Mouse (Mus musculus) limb, embryonic 15.5 days (tissue): ENCODE measurements around the gene Rin1. TPM values are rescaled to one million over a fixed set of nuclear protein-coding genes. Genes with fewer than 3 reads are reported as not detected.

Experiments
- ATAC-seq: fragments of 200-750 bp; cut with Nextera tagmentation; 2 replicates; pipeline ENCODE4 v1.8.0; 2017; ENCODE audit warnings: low read depth, moderate TSS enrichment; ENCODE audit not compliant: insufficient number of reproducible peaks, low FRiP score, low TSS enrichment
- H3K27ac ChIP-seq: fragments of 300-500 bp; sonication (generic); 2 replicates; pipeline ENCODE4 v1.5.1; 2015; ENCODE audit warnings: moderate library complexity, mild to moderate bottlenecking, inconsistent platforms
- H3K27me3 ChIP-seq: fragments of 300-500 bp; sonication (generic); 2 replicates; pipeline ENCODE4 v1.6.1; 2015; ENCODE audit warnings: inconsistent platforms
- H3K36me3 ChIP-seq: fragments of 300-500 bp; sonication (generic); 2 replicates; pipeline ENCODE4 v1.6.1; 2015; ENCODE audit warnings: inconsistent platforms
- H3K4me1 ChIP-seq: fragments of 300-500 bp; sonication (generic); 2 replicates; pipeline ENCODE4 v1.6.1; 2015; ENCODE audit warnings: inconsistent platforms
- H3K4me2 ChIP-seq: fragments of 300-500 bp; sonication (generic); 2 replicates; pipeline ENCODE4 v1.6.1; 2015; ENCODE audit warnings: mild to moderate bottlenecking, inconsistent platforms
- H3K4me3 ChIP-seq: fragments of 300-500 bp; sonication (generic); 2 replicates; pipeline ENCODE4 v1.5.1; 2015; ENCODE audit warnings: mild to moderate bottlenecking, inconsistent platforms
- H3K9ac ChIP-seq: fragments of 300-500 bp; sonication (generic); 2 replicates; pipeline ENCODE4 v1.6.1; 2015; ENCODE audit warnings: inconsistent platforms
- H3K9me3 ChIP-seq: fragments of 300-500 bp; sonication (generic); 2 replicates; pipeline ENCODE4 v1.6.1; 2016; ENCODE audit warnings: inconsistent platforms
- WGBS: fragments of 180-500 bp; shearing (Covaris S2); methylation state at CpG from one replicate; pipeline ENCODE4 v1.1.7; 2015; 5-methylcytosine and 5-hydroxymethylcytosine counted together
- polyA plus RNA-seq: library from polyadenylated mRNA; unstranded; fragments of >200 nt; fragmentation: Nextera tagmentation; extraction: Ambion mirVana; gene quantifications from 2 replicates; pipeline ENCODE4 v1.2.1, GENCODE M21; 2015

The Rin1 gene
- polyA plus RNA-seq, 1 experiment from 2014 or later = 3.2 TPM

DNA sequence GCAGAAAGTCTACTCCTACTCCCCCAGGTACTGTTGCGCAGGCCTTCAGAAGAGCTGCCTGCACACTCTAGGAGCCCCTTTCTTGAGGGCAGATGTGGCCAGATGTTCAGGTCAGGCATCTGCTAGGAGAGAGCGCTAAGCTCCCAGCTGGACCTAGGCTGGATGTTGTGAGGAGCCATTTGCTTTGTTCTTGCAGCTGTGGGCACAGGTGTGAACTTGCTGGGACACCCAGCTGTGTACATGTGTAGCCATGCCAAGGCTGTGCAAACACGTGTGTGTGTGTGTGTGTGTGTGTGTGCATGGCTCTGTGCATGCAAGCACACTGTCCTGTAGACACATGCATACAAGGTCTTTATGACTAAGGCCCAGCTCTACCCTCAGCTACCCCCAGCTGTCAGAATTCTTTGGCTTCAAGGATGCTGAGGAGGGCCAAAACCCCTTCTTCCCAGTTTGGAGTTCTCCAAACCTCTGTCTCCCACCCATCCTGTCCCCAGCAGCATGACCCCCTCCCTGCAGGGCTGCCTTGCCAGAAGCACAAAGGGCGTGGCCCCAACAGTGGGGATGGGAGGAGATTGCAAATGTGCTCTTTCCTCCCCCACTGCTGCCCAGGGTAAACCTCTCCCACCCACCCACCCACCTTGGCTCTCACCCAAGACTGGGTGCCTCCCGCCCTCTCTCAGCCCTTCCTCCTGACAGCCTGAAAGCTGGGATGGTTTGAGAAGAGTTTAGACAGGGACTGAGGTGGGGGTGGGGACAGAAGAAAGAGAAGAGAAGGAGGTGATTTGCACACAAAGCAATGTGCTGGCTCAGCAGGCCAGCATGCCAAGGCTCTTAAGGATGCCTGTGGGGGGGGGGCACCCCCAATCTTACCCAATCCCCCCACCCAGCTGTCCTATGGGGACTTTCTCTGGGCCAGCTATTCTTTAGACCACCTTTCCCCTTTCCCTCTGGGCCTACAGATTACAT lies 10.4 kb downstream of the Rin1 start:
- peak; percentile 16; the same call in 1 of the 2 replicates for ATAC-seq
- no peak overlapping the region for H3K4me3 ChIP-seq
- peak overlapping the region; percentile 40 for H3K27ac ChIP-seq
- peaks cover 55% of the 10 kb centered on the region for H3K4me1 ChIP-seq
- H3K9me3 ChIP-seq = no peaks in the 10 kb centered on the region
- H3K9ac ChIP-seq = no peak overlapping the region
- no peaks in the 10 kb centered on the region for H3K36me3 ChIP-seq
- H3K27me3 ChIP-seq = no peaks in the 10 kb centered on the region
- WGBS = 27% methylated on average over 5 of the region's 5 CpGs
- no peak overlapping the region for H3K4me2 ChIP-seq

DNA sequence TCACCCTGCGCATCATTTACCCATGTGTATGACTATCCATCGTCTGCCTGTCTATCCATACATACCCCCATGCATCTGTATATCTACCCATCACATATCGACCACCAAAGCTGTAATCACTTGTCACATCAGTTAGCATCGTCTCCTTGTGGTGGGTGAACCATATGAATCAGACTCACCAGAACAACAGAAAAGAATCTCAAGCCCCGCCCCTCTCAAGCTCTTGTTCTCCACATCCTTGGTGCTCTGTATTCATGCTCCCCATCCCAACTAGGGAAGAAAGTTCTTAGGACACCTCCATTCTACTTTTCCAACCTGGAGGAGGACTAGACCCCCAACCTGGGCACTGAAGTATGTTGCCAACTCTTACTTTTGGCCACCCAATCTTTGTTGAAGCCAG lies 11.8 kb downstream of the Rin1 start:
- ATAC-seq = no peak
- H3K4me3 ChIP-seq = no peak overlapping the region
- WGBS = 81% methylated on average over 5 of the region's 5 CpGs
- H3K9ac ChIP-seq = no peak overlapping the region
- H3K9me3 ChIP-seq = no peaks in the 10 kb centered on the region
- peaks cover 51% of the 10 kb centered on the region for H3K4me1 ChIP-seq
- H3K27me3 ChIP-seq = no peaks in the 10 kb centered on the region
- H3K27ac ChIP-seq = no peak overlapping the region
- H3K4me2 ChIP-seq = no peak overlapping the region
- no peaks in the 10 kb centered on the region for H3K36me3 ChIP-seq

DNA sequence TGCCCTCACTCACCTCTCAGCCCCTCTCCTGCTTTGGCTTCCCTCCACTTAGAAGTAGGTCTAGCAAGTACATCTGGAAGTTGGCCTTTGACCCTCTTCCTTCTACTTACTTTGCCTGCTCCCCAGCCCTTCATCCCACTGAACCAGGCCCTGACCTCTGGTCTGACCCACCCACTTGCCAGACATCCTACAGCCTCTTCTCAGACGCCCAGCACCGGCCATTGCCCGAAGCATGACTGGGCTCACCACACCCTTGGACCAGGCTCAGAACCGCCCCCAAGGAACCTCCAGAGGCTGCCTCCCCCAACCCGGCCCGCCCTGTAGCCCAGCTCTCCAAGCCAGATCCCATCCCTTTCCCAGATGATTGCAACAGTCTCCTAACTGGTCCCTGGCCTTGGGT lies 12.2 kb downstream of the Rin1 start:
- Histone ChIP-seq H3K27me3 (no peaks in the 10 kb centered on the region), H3K27ac (no peak overlapping the region), H3K4me2 (no peak overlapping the region), H3K36me3 (no peaks in the 10 kb centered on the region), H3K4me3 (no peak overlapping the region), H3K9me3 (no peaks in the 10 kb centered on the region), H3K4me1 (peaks cover 55% of the 10 kb centered on the region), H3K9ac (no peak overlapping the region)
- WGBS = 45% methylated on average over 6 of the region's 6 CpGs
- no peak for ATAC-seq

DNA sequence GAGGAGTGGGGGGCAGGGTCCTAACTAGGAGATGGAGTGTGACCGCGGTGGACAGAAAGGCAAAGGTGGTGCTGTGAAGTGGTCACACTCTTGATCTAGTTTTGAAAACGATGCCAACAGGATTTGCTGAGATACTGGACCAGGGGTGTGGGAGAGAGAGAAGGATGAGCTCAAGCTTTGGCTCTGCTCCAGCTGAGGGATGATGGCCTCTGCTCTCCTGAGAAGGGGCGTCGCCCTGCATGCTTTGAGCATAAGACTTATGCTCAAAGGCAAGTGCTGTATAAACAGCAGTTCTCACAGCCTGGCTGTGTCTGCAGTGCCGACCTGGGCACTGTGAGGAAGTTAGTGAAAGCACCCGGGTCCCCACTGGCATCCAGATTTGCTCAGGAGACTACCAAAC lies 14.8 kb downstream of the Rin1 start:
- no peak overlapping the region for H3K27ac ChIP-seq
- no peak for ATAC-seq
- no peak overlapping the region for H3K4me2 ChIP-seq
- no peaks in the 10 kb centered on the region for H3K36me3 ChIP-seq
- H3K9ac ChIP-seq = no peak overlapping the region
- H3K9me3 ChIP-seq = no peaks in the 10 kb centered on the region
- 59% methylated on average over 7 of the region's 7 CpGs for WGBS
- H3K4me1 ChIP-seq = peaks cover 58% of the 10 kb centered on the region
- H3K4me3 ChIP-seq = no peak overlapping the region
- peaks cover 3% of the 10 kb centered on the region; the same call in 1 of the 2 replicates for H3K27me3 ChIP-seq

DNA sequence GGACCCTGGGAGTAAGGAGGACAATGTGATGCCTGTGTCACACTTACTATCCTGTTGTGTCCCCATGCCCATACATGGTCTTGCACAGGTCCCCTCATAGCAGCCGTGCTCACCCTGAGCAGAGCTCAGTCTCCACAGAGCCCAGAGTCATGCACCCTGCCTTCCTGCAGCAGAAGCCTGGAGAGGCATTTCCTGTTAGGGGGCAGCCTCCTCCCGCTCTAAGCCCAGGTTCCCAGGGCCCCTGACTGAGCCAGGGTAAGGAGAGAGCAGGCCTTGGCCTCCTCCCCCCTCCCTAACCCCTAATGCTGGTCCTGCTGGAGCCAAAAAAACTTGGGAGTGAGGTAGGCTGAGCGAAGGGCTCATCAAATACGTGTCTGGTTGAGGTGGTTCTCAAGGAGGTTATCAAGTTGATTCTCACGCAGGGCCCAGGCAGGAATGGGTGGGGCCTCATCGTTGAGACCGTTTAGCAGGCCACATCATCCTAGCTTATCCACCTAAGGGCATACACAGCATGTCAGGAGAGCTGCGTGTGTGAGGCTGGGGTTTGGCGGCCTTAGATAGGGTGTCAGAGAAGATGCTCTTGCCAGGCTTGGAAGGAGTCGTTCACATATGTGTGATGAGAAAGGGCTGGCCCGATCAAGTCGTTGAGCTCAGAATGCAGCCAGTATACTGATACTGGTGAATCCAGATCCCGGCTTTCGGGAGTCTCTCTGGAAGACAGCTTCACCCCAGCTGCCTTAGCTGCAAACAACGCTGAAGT lies 16.9 kb downstream of the Rin1 start:
- H3K4me2 ChIP-seq = peak overlapping the region; percentile 91
- H3K9ac ChIP-seq = peak overlapping the region; percentile 80
- H3K4me3 ChIP-seq = peak overlapping the region; percentile 67
- WGBS = 7% methylated on average over 15 of the region's 15 CpGs
- H3K4me1 ChIP-seq = peaks cover 60% of the 10 kb centered on the region
- peaks cover 3% of the 10 kb centered on the region; the same call in 1 of the 2 replicates for H3K27me3 ChIP-seq
- H3K27ac ChIP-seq = peak overlapping the region; percentile 96
- no peak for ATAC-seq
- H3K9me3 ChIP-seq = no peaks in the 10 kb centered on the region
- no peaks in the 10 kb centered on the region for H3K36me3 ChIP-seq

DNA sequence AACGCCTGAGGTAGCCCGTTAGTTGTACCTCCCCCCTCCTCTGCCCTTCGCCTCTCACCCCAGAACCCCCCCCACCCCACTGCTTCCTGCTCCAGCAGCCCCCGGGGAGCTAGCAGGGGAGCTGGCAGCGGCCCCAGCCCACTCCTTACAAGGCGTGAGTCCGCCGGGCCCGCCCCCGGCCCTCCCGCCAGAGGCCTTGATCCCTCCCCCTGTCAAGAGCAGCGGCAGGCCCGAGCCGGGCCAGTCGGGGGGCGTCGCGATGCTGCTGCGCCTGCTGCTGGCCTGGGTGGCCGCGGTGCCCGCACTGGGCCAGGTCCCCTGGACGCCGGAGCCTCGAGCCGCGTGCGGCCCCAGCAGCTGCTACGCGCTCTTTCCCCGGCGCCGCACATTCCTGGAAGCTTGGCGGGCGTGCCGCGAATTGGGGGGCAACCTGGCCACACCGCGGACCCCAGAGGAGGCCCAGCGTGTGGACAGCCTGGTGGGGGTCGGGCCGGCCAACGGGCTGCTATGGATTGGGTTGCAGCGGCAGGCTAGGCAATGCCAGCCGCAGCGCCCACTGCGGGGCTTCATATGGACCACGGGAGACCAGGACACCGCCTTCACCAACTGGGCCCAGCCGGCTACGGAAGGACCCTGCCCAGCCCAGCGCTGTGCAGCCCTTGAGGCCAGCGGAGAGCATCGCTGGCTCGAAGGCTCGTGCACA lies 17.7 kb downstream of the Rin1 start, which contains the start of gene Cd248:
Gene Cd248, plus strand, starts transcription at position 212 of the 703 bp plus-strand sequence.
- Histone ChIP-seq H3K4me1 (peaks cover 66% of the 10 kb centered on the region), H3K27me3 (peaks cover 3% of the 10 kb centered on the region; the same call in 1 of the 2 replicates), H3K9ac (peak within 1 kb of the TSS; percentile 80), H3K4me2 (peak within 1 kb of the TSS; percentile 91), H3K9me3 (no peaks in the 10 kb centered on the region), H3K4me3 (peak within 1 kb of the TSS; percentile 67), H3K27ac (peak within 1 kb of the TSS; percentile 96), H3K36me3 (no peaks in the 10 kb centered on the region)
- peak; percentile 64 for ATAC-seq
- under 1% methylated on average over 52 of the region's 56 CpGs for WGBS

DNA sequence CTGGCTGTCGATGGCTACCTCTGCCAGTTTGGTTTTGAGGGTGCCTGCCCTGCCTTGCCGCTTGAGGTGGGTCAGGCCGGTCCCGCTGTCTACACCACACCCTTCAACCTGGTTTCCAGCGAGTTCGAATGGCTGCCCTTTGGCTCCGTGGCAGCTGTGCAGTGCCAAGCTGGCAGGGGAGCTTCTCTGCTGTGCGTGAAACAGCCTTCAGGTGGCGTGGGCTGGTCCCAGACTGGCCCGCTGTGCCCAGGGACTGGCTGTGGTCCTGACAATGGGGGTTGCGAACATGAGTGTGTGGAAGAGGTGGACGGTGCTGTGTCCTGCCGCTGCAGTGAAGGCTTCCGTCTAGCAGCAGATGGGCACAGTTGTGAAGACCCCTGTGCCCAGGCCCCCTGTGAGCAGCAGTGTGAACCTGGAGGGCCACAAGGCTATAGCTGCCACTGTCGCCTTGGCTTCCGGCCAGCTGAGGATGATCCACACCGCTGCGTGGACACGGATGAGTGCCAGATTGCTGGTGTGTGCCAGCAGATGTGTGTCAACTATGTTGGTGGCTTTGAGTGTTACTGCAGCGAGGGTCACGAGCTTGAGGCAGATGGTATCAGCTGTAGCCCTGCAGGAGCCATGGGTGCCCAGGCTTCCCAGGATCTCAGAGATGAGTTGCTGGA lies 18.4 kb downstream of the Rin1 start:
- H3K4me1 ChIP-seq = peaks cover 72% of the 10 kb centered on the region

DNA sequence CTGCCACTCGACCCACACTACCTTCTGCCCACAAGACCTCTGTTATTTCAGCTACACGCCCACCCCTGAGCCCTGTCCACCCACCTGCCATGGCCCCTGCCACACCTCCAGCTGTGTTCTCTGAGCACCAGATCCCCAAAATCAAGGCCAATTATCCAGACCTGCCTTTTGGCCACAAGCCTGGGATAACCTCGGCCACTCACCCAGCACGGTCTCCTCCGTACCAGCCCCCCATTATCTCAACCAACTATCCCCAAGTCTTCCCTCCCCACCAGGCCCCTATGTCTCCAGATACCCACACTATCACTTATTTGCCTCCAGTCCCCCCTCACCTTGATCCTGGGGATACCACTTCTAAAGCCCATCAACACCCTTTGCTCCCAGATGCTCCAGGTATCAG lies 19.2 kb downstream of the Rin1 start:
- no peak overlapping the region for H3K9ac ChIP-seq
- no peaks in the 10 kb centered on the region for H3K9me3 ChIP-seq
- no peaks in the 10 kb centered on the region for H3K36me3 ChIP-seq
- peaks cover 6% of the 10 kb centered on the region; the same call in 1 of the 2 replicates for H3K27me3 ChIP-seq
- peak overlapping the region; percentile 91 for H3K4me2 ChIP-seq
- no peak for ATAC-seq
- WGBS = 69% methylated on average over 5 of the region's 5 CpGs
- H3K4me3 ChIP-seq = peak overlapping the region; percentile 67
- H3K4me1 ChIP-seq = peaks cover 74% of the 10 kb centered on the region
- H3K27ac ChIP-seq = peak overlapping the region; percentile 96

More for the DNA sequence above, 18.4 kb downstream of the Rin1 start:
- no peaks in the 10 kb centered on the region for H3K36me3 ChIP-seq
- peaks cover 3% of the 10 kb centered on the region; the same call in 1 of the 2 replicates for H3K27me3 ChIP-seq
- H3K27ac ChIP-seq = peak overlapping the region; percentile 96
- peak overlapping the region; percentile 91 for H3K4me2 ChIP-seq
- peak overlapping the region; percentile 67 for H3K4me3 ChIP-seq
- peak overlapping the region; percentile 80 for H3K9ac ChIP-seq
- 27% methylated on average over 21 of the region's 21 CpGs for WGBS
- H3K9me3 ChIP-seq = no peaks in the 10 kb centered on the region
- no peak for ATAC-seq

DNA sequence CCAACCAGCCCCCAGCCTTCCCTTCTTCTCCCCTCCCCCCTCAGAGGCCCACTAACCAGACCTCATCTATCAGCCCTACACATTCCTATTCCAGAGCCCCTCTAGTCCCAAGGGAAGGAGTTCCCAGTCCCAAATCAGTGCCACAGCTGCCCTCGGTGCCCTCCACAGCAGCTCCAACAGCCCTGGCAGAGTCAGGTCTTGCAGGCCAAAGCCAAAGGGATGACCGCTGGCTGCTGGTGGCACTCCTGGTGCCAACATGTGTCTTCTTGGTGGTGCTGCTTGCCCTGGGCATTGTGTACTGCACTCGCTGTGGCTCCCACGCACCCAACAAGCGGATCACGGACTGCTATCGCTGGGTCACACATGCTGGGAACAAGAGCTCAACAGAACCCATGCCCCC lies 19.7 kb downstream of the Rin1 start:
- peak overlapping the region; percentile 96 for H3K27ac ChIP-seq
- H3K27me3 ChIP-seq = peaks cover 6% of the 10 kb centered on the region; the same call in 1 of the 2 replicates
- H3K9ac ChIP-seq = 0 out of 2 replicates have a peak overlapping the region, but pooled peaks have one; percentile 20
- ATAC-seq = no peak
- 71% methylated on average over 7 of the region's 7 CpGs for WGBS
- peak overlapping the region; percentile 91 for H3K4me2 ChIP-seq
- no peaks in the 10 kb centered on the region for H3K9me3 ChIP-seq
- H3K4me1 ChIP-seq = peaks cover 71% of the 10 kb centered on the region
- H3K36me3 ChIP-seq = no peaks in the 10 kb centered on the region
- peak overlapping the region; percentile 67 for H3K4me3 ChIP-seq

DNA sequence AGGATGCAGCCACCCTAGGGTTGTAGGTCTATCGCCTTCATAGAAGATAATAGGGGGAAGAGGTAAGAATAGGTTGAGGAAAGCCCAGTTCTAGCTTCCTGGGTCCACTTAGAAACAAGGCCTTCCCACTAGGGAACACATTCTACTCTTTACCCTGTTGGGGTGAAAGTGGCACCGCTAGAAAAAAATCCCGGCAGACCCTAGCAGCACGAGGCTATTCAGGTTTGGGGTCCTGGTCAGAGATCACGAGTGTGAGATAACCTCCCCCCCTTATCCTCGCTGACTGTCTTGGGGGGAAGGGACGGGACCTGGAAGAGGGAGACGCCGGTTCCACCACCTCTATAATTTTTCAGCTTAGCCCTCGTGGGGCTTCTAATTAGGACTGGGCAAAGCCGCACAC lies 20.8 kb downstream of the Rin1 start:
- H3K27me3 ChIP-seq = peaks cover 6% of the 10 kb centered on the region; the same call in 1 of the 2 replicates
- no peak for ATAC-seq
- H3K4me3 ChIP-seq = peak overlapping the region; percentile 67
- H3K36me3 ChIP-seq = no peaks in the 10 kb centered on the region
- H3K9ac ChIP-seq = peak overlapping the region; percentile 28; the same call in 1 of the 2 replicates
- peaks cover 64% of the 10 kb centered on the region for H3K4me1 ChIP-seq
- 8% methylated on average over 11 of the region's 11 CpGs for WGBS
- peak overlapping the region; percentile 96 for H3K27ac ChIP-seq
- no peaks in the 10 kb centered on the region for H3K9me3 ChIP-seq
- peak overlapping the region; percentile 91 for H3K4me2 ChIP-seq
